Mouse (Mus musculus): ENCODE measurements around the gene Slc12a5.

The Slc12a5 gene

DNA sequence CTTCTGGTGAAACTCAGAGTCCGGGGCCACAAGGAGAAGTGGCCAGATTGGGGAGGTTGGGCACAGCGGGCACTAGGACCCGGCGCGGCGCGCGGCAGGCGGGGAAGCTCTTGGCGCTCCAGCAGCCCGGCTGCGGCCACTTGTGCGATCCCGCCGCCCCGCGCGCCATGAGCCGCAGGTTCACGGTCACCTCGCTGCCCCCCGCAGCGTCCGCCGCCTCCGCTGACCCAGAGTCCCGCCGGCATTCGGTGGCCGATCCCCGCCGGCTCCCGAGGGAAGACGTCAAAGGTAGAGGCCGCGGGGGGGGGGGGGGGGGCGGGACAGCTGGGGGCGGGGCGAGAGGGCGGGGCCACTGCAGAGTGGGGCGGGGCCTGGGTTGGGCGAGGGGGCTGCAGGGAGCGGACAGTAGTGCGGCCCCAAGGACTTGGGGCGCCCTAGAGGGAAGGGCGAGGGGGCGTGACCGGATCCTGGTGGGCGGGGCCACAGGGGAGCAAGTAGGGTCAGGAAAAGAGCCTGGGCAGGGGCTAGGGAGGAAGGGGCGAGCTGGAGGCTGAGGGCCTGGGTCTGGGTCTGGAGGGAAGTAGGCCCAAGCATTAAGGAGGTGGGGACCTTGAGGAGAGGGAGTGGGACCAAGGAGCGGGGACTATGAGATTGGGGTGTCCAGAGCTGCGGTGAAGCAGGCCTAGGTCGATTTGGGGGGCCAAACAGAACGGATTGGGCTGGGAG, at the start of gene Slc12a5:
TSS of gene Slc12a5 (plus strand) at position 87 of the 726 bp plus-strand sequence.
- TF ChIP-seq CTCF (conservative IDR thresholded peaks at IDR 0.05; ENCODE audit: low read length), result no peak
- no peak for TF ChIP-seq POU5F1 (IDR thresholded peaks at IDR 0.05; ENCODE audit: borderline replicate concordance, low read length)
- Histone ChIP-seq H3K9me3 (ENCODE audit: low read length) (no peaks in the 10 kb centered on the region), H3K4me1 (replicated peaks; ENCODE audit: low read depth, low read length) (peaks cover 49% of the 10 kb centered on the region)

GRCm38 (mm10) chr2:164911086-164912048, 49.2 kb upstream of the Slc12a5 start, which contains the start of gene Zfp335:
TSS of gene Zfp335 (minus strand) at chr2:164911757.
- peaks cover 56% of the 10 kb centered on the region for H3K36me3 ChIP-seq (ENCODE audit: insufficient read depth, low read length)
- H3K9me3 ChIP-seq (ENCODE audit: low read length), result peaks cover under 1% of the 10 kb centered on the region
- TF ChIP-seq CTCF (conservative IDR thresholded peaks at IDR 0.05; ENCODE audit: low read length) (no peak), POU5F1 (IDR thresholded peaks at IDR 0.05; ENCODE audit: borderline replicate concordance, low read length) (no peak), NANOG (IDR thresholded peaks at IDR 0.05; ENCODE audit: borderline replicate concordance, low read length) (no peak)
- peak within 1 kb of the TSS; percentile 95 for H3K4me3 ChIP-seq (replicated peaks; ENCODE audit: low read length)
- H3K4me1 ChIP-seq (replicated peaks; ENCODE audit: low read depth, low read length), result peaks cover 71% of the 10 kb centered on the region
- H3K27me3 ChIP-seq (ENCODE audit: insufficient read depth, low read length), result no peaks in the 10 kb centered on the region

More for the DNA sequence above, at the start of gene Slc12a5:
- H3K36me3 ChIP-seq (ENCODE audit: insufficient read depth, low read length), result no peaks in the 10 kb centered on the region
- peak within 1 kb of the TSS; percentile 79 for H3K4me3 ChIP-seq (replicated peaks; ENCODE audit: low read length)
- H3K27me3 ChIP-seq (ENCODE audit: insufficient read depth, low read length), result peaks cover 16% of the 10 kb centered on the region

DNA sequence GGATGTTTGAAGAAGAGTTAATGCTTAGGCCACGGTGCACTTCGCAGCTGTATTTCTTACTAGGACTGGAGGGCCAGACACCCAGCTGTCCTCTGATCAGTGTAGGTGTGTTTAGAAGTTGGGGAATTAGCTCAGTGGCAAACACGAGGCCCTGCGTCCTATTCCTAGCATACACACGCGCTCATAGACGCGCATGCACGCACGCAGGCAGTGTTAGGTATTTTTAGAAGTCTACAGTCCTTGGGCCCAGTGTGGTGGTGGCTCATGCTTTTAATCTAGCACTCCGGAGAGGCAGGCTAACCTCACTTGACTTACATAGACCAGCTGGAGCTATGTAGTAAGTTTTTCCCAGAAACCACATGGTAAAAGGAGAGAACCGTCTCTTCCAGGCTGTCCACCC, 48.5 kb upstream of the Slc12a5 start:
- no peak for TF ChIP-seq POU5F1 (IDR thresholded peaks at IDR 0.05; ENCODE audit: borderline replicate concordance, low read length)
- no peak for TF ChIP-seq NANOG (IDR thresholded peaks at IDR 0.05; ENCODE audit: borderline replicate concordance, low read length)
- no peak for TF ChIP-seq CTCF (conservative IDR thresholded peaks at IDR 0.05; ENCODE audit: low read length)
- Histone ChIP-seq H3K27me3 (ENCODE audit: insufficient read depth, low read length) (no peaks in the 10 kb centered on the region), H3K4me3 (replicated peaks; ENCODE audit: low read length) (peak overlapping the region; percentile 95), H3K9me3 (ENCODE audit: low read length) (no peaks in the 10 kb centered on the region), H3K4me1 (replicated peaks; ENCODE audit: low read depth, low read length) (peaks cover 79% of the 10 kb centered on the region), H3K36me3 (ENCODE audit: insufficient read depth, low read length) (peaks cover 48% of the 10 kb centered on the region)

- Histone ChIP-seq H3K9me3 (ENCODE audit: low read length) (no peaks in the 10 kb centered on the region), H3K4me1 (replicated peaks; ENCODE audit: low read depth, low read length) (peaks cover 80% of the 10 kb centered on the region), H3K27me3 (ENCODE audit: insufficient read depth, low read length) (no peaks in the 10 kb centered on the region), H3K4me3 (replicated peaks; ENCODE audit: low read length) (peak overlapping the region; percentile 95), H3K36me3 (ENCODE audit: insufficient read depth, low read length) (peaks cover 41% of the 10 kb centered on the region)
- TF ChIP-seq POU5F1 (IDR thresholded peaks at IDR 0.05; ENCODE audit: borderline replicate concordance, low read length) (no peak), NANOG (IDR thresholded peaks at IDR 0.05; ENCODE audit: borderline replicate concordance, low read length) (no peak), CTCF (conservative IDR thresholded peaks at IDR 0.05; ENCODE audit: low read length) (no peak)
Observed at GRCm38 (mm10) chr2:164912749-164913427, 47.7 kb upstream of the Slc12a5 start.

GRCm38 (mm10) chr2:164913428-164913786, 47.2 kb upstream of the Slc12a5 start:
- no peak for TF ChIP-seq POU5F1 (IDR thresholded peaks at IDR 0.05; ENCODE audit: borderline replicate concordance, low read length)
- no peak for TF ChIP-seq NANOG (IDR thresholded peaks at IDR 0.05; ENCODE audit: borderline replicate concordance, low read length)
- no peak for TF ChIP-seq CTCF (conservative IDR thresholded peaks at IDR 0.05; ENCODE audit: low read length)
- H3K9me3 ChIP-seq (ENCODE audit: low read length), result no peaks in the 10 kb centered on the region
- 0 out of 2 replicates have a peak overlapping the region, but pooled peaks have one; percentile 95 for H3K4me3 ChIP-seq (replicated peaks; ENCODE audit: low read length)
- no peaks in the 10 kb centered on the region for H3K27me3 ChIP-seq (ENCODE audit: insufficient read depth, low read length)
- peaks cover 36% of the 10 kb centered on the region for H3K36me3 ChIP-seq (ENCODE audit: insufficient read depth, low read length)
- peaks cover 79% of the 10 kb centered on the region for H3K4me1 ChIP-seq (replicated peaks; ENCODE audit: low read depth, low read length)

DNA sequence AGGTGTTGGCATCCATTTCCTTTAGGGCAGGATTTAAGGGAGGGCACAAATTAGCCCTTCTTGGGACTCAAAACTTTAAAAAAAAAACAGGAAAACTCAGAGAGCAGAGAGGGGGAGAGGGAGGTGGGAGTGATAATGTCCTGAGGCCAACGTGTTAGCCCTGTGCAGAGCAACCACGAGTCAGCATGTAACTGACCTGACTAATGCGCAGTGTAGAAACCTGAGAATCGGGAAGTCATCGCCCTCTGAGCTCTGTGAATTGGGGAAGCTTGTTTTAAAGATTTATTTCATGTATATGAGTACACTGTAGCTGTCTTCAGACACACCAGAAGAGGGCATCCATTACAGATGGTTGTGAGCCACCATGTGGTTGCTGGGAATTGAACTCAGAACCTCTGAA, 43.8 kb upstream of the Slc12a5 start:
- peaks cover 38% of the 10 kb centered on the region for H3K36me3 ChIP-seq (ENCODE audit: insufficient read depth, low read length)
- peaks cover 56% of the 10 kb centered on the region for H3K4me1 ChIP-seq (replicated peaks; ENCODE audit: low read depth, low read length)
- TF ChIP-seq CTCF (conservative IDR thresholded peaks at IDR 0.05; ENCODE audit: low read length) (no peak), POU5F1 (IDR thresholded peaks at IDR 0.05; ENCODE audit: borderline replicate concordance, low read length) (no peak), NANOG (IDR thresholded peaks at IDR 0.05; ENCODE audit: borderline replicate concordance, low read length) (no peak)
- no peaks in the 10 kb centered on the region for H3K9me3 ChIP-seq (ENCODE audit: low read length)
- 0 out of 2 replicates have a peak overlapping the region, but pooled peaks have one; percentile 24 for H3K4me3 ChIP-seq (replicated peaks; ENCODE audit: low read length)
- no peaks in the 10 kb centered on the region for H3K27me3 ChIP-seq (ENCODE audit: insufficient read depth, low read length)

- H3K4me1 ChIP-seq (replicated peaks; ENCODE audit: low read depth, low read length), result peaks cover 53% of the 10 kb centered on the region
- TF ChIP-seq CTCF (conservative IDR thresholded peaks at IDR 0.05; ENCODE audit: low read length), result no peak
- TF ChIP-seq NANOG (IDR thresholded peaks at IDR 0.05; ENCODE audit: borderline replicate concordance, low read length), result peak; percentile 40; the same call in 1 of the 2 replicates
- TF ChIP-seq POU5F1 (IDR thresholded peaks at IDR 0.05; ENCODE audit: borderline replicate concordance, low read length), result no peak
- H3K36me3 ChIP-seq (ENCODE audit: insufficient read depth, low read length), result peaks cover 38% of the 10 kb centered on the region
- H3K4me3 ChIP-seq (replicated peaks; ENCODE audit: low read length), result peak overlapping the region; percentile 39
- H3K9me3 ChIP-seq (ENCODE audit: low read length), result no peaks in the 10 kb centered on the region
- no peaks in the 10 kb centered on the region for H3K27me3 ChIP-seq (ENCODE audit: insufficient read depth, low read length)
Observed at GRCm38 (mm10) chr2:164917371-164917770, 43.2 kb upstream of the Slc12a5 start.

DNA sequence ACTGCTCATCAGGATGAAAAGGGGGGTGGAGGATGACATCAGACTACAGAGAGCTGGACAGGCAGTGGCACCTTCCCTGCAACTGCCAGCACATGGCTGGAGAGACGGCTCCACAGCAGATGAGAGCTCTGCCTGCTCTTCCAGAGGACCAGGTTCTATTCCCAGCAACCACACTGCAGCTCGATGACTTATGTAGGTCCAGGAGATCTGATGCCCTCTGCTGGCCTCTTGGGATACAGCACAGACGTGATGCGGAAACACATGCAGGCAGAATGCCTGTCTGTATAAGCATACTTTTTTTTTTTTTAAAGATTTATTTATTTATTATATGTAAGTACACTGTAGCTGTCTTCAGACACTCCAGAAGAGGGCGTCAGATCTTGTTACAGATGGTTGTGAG, 42.3 kb upstream of the Slc12a5 start:
- TF ChIP-seq POU5F1 (IDR thresholded peaks at IDR 0.05; ENCODE audit: borderline replicate concordance, low read length) (no peak), CTCF (conservative IDR thresholded peaks at IDR 0.05; ENCODE audit: low read length) (peak; percentile 59), NANOG (IDR thresholded peaks at IDR 0.05; ENCODE audit: borderline replicate concordance, low read length) (no peak)
- H3K9me3 ChIP-seq (ENCODE audit: low read length), result no peaks in the 10 kb centered on the region

More for the DNA sequence above, 42.3 kb upstream of the Slc12a5 start:
- H3K27me3 ChIP-seq (ENCODE audit: insufficient read depth, low read length), result no peaks in the 10 kb centered on the region
- H3K4me1 ChIP-seq (replicated peaks; ENCODE audit: low read depth, low read length), result peaks cover 43% of the 10 kb centered on the region
- peaks cover 37% of the 10 kb centered on the region for H3K36me3 ChIP-seq (ENCODE audit: insufficient read depth, low read length)
- H3K4me3 ChIP-seq (replicated peaks; ENCODE audit: low read length), result peak overlapping the region; percentile 39

Measured in E14TG2a.4 (cell line).